Mouse (Mus musculus) T-cell, adult 66 days (primary cell): ENCODE measurements around the gene Cd300ld2. TPM values are rescaled to one million over a fixed set of nuclear protein-coding genes. Genes with fewer than 3 reads are reported as not detected.

Experiments used
- total RNA-seq, 2 experiments: library from RNA; stranded (reverse); gene quantifications; 3 replicates in 1 of 2; 4 replicates in 1 of 2; pipeline ENCODE4 v1.2.4; 2023

The Cd300ld2 gene
- not detected for total RNA-seq

DNA sequence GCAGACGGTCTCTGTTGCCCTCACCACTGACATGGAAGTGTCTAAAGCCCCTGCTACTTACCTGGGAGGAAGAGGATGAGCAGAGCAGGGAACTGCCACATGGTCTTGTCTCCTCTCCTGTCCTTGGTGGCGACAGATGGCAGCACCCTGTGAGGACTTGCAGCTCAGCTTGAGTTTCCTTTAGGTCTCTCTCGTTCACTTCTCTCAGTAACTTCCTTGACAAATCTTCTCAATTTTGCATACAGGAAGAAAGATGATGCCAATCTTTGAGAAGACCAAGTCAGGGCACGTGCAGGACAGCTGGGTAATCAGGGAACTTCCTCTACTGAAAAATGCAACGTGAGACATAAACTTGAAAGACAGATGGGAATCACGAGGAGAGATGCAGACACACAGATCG, at the start of gene Cd300ld2:
Gene Cd300ld2 (minus strand): TSS at position 101 of the 400 bp plus-strand sequence.

DNA sequence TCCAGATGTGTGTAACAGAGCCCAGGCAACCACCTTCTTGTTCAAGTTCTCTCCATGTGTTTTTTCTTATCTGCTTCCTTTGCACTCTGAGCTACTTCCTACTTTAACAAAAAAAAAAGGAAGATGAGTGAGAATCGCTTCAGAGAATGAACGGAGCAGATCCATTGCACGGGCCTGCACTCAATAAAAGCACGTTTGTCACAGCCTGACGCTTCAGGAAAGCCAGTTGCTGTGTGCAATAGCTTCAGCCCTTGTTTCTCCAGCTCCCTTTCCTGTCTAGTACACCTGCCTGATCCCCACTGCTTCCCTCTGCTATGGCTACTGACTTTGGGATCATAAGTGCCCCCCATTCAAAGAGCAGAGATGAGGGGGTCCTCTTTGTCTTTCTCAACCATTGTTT, 46.1 kb upstream of the Cd300ld2 start, which contains the start of gene Cd300e:
Gene Cd300e (minus strand): TSS at position 101 of the 400 bp plus-strand sequence.

DNA sequence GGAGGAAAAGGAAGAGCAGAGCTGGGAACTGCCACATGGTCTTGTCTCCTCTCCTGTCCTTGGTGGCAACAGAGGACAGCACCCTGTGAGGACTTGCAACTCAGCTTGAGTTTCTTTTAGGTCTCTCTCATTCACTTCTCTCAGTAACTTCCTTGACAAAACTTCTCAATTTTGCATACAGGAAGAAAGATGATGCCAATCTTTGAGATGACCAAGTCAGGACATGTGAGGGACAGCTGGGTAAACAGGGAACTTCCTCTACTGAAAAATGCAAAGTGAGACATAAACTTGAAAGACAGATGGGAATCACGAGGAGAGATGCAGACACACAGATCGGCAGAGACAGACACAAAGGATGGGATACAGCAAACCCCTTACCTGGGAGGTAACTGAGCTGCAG, 32.3 kb upstream of the Cd300ld2 start, which contains the start of gene Cd300ld3:
Gene Cd300ld3 (minus strand): TSS at position 151 of the 400 bp plus-strand sequence.

DNA sequence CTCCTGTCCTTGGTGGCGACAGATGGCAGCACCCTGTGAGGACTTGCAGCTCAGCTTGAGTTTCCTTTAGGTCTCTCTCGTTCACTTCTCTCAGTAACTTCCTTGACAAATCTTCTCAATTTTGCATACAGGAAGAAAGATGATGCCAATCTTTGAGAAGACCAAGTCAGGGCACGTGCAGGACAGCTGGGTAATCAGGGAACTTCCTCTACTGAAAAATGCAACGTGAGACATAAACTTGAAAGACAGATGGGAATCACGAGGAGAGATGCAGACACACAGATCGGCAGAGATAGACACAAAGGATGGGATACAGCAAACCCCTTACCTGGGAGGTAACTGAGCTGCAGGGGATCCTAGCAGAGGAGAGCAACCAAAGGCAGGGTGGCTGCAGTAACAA, 21.7 kb upstream of the Cd300ld2 start, which contains the start of gene Cd300ld5:
Gene Cd300ld5 (minus strand): TSS at position 101 of the 400 bp plus-strand sequence.

DNA sequence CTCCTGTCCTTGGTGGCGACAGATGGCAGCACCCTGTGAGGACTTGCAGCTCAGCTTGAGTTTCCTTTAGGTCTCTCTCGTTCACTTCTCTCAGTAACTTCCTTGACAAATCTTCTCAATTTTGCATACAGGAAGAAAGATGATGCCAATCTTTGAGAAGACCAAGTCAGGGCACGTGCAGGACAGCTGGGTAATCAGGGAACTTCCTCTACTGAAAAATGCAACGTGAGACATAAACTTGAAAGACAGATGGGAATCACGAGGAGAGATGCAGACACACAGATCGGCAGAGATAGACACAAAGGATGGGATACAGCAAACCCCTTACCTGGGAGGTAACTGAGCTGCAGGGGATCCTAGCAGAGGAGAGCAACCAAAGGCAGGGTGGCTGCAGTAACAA, 10.9 kb upstream of the Cd300ld2 start, which contains the start of gene Cd300ld4:
Gene Cd300ld4 (minus strand): TSS at position 101 of the 400 bp plus-strand sequence.

DNA sequence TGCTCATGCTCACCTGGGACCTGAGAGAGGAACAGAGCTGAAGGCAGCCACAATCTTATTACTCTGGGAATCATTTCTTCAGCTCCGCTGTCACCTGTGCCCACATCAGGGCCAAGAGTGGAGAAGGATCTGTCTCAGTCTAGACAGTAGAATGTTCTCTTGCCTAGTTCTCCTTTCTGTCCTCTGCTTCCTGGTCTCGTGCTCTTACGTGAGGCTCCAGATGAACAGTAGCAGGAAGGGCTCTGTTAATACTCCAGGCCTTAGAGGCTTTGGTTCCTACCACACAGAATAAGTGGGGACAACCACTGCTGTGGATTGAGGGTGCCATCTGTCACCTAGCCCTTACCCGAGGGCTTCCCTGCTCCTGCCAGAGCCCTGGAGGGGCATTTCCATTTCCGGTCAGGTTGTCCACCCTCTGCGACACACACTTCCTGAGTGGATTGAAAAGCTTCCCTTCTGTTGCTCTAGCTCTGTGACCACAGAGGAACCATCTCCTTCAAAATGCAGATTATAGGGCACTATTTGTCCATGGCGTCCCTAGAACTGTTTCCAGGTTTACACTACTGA, 14.4 kb downstream of the Cd300ld2 start, which contains the start of gene Cd300c2:
Gene Cd300c2 (minus strand): TSS at position 407 of the 567 bp plus-strand sequence.

DNA sequence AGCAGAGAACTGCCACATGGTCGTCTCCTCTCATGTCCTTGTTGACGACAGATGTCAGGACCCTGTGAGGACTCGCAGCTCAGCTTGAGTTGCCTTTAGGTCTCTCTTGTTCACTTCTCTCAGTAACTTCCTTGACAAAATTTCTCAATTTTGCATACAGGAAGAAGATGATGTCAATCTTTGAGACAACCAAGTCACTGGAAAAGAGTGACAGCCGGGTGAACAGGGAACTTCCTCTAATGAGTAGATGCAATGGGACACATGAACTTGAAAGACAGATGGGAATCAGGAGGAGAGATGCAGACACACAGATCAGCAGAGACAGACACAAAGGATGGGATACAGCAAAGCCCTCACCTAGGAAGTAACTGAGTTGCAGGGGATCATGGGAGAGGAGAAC, 26.2 kb downstream of the Cd300ld2 start, which contains the start of gene Cd300ld:
Gene Cd300ld (minus strand): TSS at position 130 of the 400 bp plus-strand sequence.

DNA sequence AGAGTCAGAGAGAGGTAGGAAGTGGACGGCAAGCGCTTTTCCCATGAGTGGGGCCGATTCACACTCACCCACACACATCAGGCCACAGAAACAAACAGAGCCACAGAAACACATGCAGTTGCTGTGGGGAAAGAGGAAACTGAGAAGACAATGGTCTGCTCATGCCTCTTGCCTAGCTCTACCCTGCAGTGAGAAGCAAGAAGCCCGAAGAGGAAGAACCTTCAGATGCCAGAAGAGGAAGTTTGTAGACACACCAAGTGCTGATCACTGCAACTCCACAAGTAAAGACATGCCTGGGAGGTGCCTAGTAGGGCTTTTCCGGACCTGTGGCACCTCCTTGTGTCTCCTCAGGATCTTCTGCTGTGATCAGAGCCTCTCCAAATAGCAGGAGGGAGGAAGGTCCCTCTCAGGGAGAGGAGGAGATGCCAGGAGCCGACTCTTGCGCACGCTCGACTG, 47.2 kb downstream of the Cd300ld2 start, which contains the start of gene Cd300c:
Gene Cd300c (minus strand): TSS at position 406 of the 456 bp plus-strand sequence.

Other genes starting within 250 kb of the Cd300ld2 start
- not detected for gene Btbd17, start 220.2 kb downstream of the Cd300ld2 start, total RNA-seq
- not detected for gene Gpr142, start 217.3 kb downstream of the Cd300ld2 start, total RNA-seq
- under 1 TPM in 1 of 2 experiments, not detected in 1; 0.26 TPM for gene Gprc5c, start 165.0 kb downstream of the Cd300ld2 start, total RNA-seq
- under 1 TPM; 0.15 to 0.96 TPM for gene Cd300a, start 126.2 kb downstream of the Cd300ld2 start, total RNA-seq
- gene Cd300lb, start 81.8 kb downstream of the Cd300ld2 start, total RNA-seq, result under 1 TPM in 1 of 2 experiments, not detected in 1; 0.21 TPM
- gene Cd300c, start 47.0 kb downstream of the Cd300ld2 start, total RNA-seq, result not detected
- under 1 TPM; 0.36 to 0.67 TPM for gene Cd300ld, start 26.3 kb downstream of the Cd300ld2 start, total RNA-seq
- gene Cd300c2, start 14.3 kb downstream of the Cd300ld2 start, total RNA-seq, result 1 to 10 TPM in 1 of 2 experiments, under 1 TPM in 1; 0.98 to 2.7 TPM
- not detected for gene Cd300ld4, start 10.8 kb upstream of the Cd300ld2 start, total RNA-seq
- 1 to 10 TPM in 1 of 2 experiments, not detected in 1; 1.0 TPM for gene Cd300ld5, start 21.6 kb upstream of the Cd300ld2 start, total RNA-seq
- gene Cd300ld3, start 32.2 kb upstream of the Cd300ld2 start, total RNA-seq, result 1 to 10 TPM in 1 of 2 experiments, not detected in 1; 1.0 TPM
- under 1 TPM in 1 of 2 experiments, not detected in 1; 0.93 TPM for gene Cd300e, start 46.0 kb upstream of the Cd300ld2 start, total RNA-seq
- gene Rab37, start 75.2 kb upstream of the Cd300ld2 start, total RNA-seq, result 10 to 100 TPM; 44.7 to 51.2 TPM
- 1 to 10 TPM in 1 of 2 experiments, under 1 TPM in 1; 0.68 to 1.0 TPM for gene Cd300lf, start 117.8 kb upstream of the Cd300ld2 start, total RNA-seq
- gene Slc9a3r1, start 147.1 kb upstream of the Cd300ld2 start, total RNA-seq, result 100 to 1,000 TPM; 207 to 214 TPM
- gene Tmem104, start 171.3 kb upstream of the Cd300ld2 start, total RNA-seq, result 10 to 100 TPM; 15.5 to 25.2 TPM
- gene Nat9, start 171.7 kb upstream of the Cd300ld2 start, total RNA-seq, result 1 to 10 TPM; 5.2 to 5.5 TPM